Mouse (Mus musculus): ENCODE measurements around the gene Dmc1.

GRCm38 (mm10) chr15:79525564-79525963 is 79.3 kb downstream of the Dmc1 start:
- TF ChIP-seq POLR2A (IDR thresholded peaks at IDR 0.05; ENCODE audit: low read depth, low read length) (no peak), CTCF (IDR thresholded peaks at IDR 0.05; ENCODE audit: extremely low read depth, insufficient read depth, insufficient read length, insufficient replicate concordance) (no peak)
